Mouse (Mus musculus) midbrain, embryonic 12.5 days (tissue): ENCODE measurements at regions not wholly inside any gene's neighbourhood (a gene's known extent, or its start where the extent isn't known, plus 50 kb on each side); places are given as distances from the start of the nearest gene placed in this dataset.

Source experiments
- ATAC-seq: fragments of 200-750 bp; cut with Nextera tagmentation; 2 replicates; pipeline ENCODE4 v1.8.0; 2017; ENCODE audit warnings: low read depth, moderate TSS enrichment, moderate library complexity; ENCODE audit not compliant: low FRiP score
- H3K27ac ChIP-seq: fragments of 300-500 bp; sonication (generic); replicated peaks from 2 replicates; pipeline ENCODE4 v1.5.1; 2016; ENCODE audit warnings: mild to moderate bottlenecking
- H3K27me3 ChIP-seq: fragments of 300-500 bp; sonication (generic); 2 replicates; pipeline ENCODE4 v1.6.1; 2016; ENCODE audit warnings: mild to moderate bottlenecking
- H3K36me3 ChIP-seq: fragments of 300-500 bp; sonication (generic); 2 replicates; pipeline ENCODE4 v1.6.1; 2016
- H3K4me1 ChIP-seq: fragments of 300-500 bp; sonication (generic); 2 replicates; pipeline ENCODE4 v1.6.1; 2016
- H3K4me2 ChIP-seq: fragments of 300-500 bp; sonication (generic); replicated peaks from 2 replicates; pipeline ENCODE4 v1.6.1; 2016; ENCODE audit warnings: mild to moderate bottlenecking, moderate library complexity
- H3K4me3 ChIP-seq: fragments of 300-500 bp; sonication (generic); 2 replicates; pipeline ENCODE4 v1.5.1; 2016; ENCODE audit warnings: mild to moderate bottlenecking
- H3K9ac ChIP-seq: fragments of 300-500 bp; sonication (generic); replicated peaks from 2 replicates; pipeline ENCODE4 v1.6.1; 2016; ENCODE audit warnings: mild to moderate bottlenecking, moderate library complexity
- H3K9me3 ChIP-seq: fragments of 300-500 bp; sonication (generic); 2 replicates; pipeline ENCODE4 v1.6.1; 2016; ENCODE audit warnings: mild to moderate bottlenecking
- WGBS: fragments of 180-500 bp; shearing (Covaris S2); methylation state at CpG from one replicate; pipeline ENCODE4 v1.1.7; 2016; 5-methylcytosine and 5-hydroxymethylcytosine counted together

DNA sequence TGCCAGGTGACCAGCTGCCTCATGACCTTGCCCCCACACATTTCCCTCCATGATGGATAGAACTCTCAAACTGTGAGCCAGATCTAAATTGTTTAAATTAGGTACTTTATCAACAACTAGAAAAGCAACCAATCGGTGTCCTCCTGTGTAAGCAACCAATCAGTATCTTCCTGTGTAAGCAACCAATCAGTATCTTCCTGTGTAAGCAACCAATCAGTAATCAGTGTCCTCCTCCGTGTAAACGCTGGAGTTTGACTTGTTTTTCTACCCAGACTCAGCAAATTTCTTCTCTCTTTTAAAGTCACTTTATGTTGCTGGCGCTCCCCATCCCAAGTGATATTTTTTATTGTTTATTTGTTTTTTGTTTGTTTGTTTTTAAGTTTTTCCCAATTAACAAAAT lies 307.0 kb downstream of the Irs2 start:
- Histone ChIP-seq H3K4me3 (no peak overlapping the region), H3K4me1 (peaks cover 33% of the 10 kb centered on the region), H3K27me3 (no peaks in the 10 kb centered on the region), H3K36me3 (no peaks in the 10 kb centered on the region), H3K9ac (no peak overlapping the region), H3K27ac (peak overlapping the region; percentile 73; the same call in 1 of the 2 replicates), H3K9me3 (no peaks in the 10 kb centered on the region), H3K4me2 (0 out of 2 replicates have a peak overlapping the region, but pooled peaks have one; percentile 11)
- 74% methylated on average over 4 of the region's 4 CpGs for WGBS
- ATAC-seq: peak; percentile 60; the same call in 1 of the 2 replicates

DNA sequence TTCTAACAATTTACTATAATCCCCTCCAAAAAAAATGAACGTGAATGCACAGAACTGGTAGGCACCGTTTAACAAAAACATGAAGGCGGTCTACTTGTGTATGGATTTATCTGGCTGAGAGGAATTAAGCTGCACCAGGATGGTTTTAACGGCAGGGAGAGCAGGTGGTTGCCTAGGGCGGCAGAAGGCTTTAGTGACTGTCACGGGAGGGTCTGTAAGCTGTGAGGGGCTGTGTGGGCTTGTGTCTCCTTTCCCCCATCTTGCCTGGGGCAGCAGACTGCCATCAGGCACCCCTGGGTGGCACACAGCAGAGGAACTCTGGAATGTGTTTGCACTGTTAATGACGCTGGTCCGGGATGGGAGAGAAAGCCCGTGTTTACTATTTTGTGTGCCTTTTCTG lies 308.6 kb downstream of the Irs2 start:
- peak; percentile 68; the same call in 1 of the 2 replicates for ATAC-seq
- WGBS: 34% methylated on average over 9 of the region's 9 CpGs

DNA sequence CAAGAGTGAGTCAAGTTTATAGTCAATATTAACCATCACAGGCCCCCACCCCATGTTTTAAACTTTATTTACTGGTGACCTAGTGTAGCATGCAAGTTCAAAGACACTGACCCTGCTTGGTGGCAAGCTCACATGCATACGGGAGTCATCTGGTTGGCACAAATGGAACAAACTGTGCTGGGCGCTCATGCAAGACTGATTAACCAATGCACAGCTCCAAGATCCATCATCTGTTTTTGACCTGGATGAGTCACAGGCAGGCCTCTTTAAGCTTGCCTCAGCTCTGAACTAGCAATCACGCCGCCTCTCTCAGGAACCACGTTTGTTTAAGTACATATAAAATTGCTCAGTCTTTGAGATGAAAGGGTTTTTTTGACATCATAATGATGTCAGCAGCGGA lies 313.1 kb downstream of the Irs2 start:
- no peak for ATAC-seq
- H3K4me2 ChIP-seq: no peak overlapping the region
- no peak overlapping the region for H3K4me3 ChIP-seq
- no peaks in the 10 kb centered on the region for H3K27me3 ChIP-seq
- H3K9ac ChIP-seq: no peak overlapping the region
- H3K9me3 ChIP-seq: no peaks in the 10 kb centered on the region
- no peaks in the 10 kb centered on the region for H3K36me3 ChIP-seq
- H3K27ac ChIP-seq: no peak overlapping the region
- WGBS: 84% methylated on average over 6 of the region's 6 CpGs
- H3K4me1 ChIP-seq: peaks cover 7% of the 10 kb centered on the region; the same call in 1 of the 2 replicates

More for the DNA sequence above, 308.6 kb downstream of the Irs2 start:
- Histone ChIP-seq H3K27me3 (no peaks in the 10 kb centered on the region), H3K9me3 (no peaks in the 10 kb centered on the region), H3K27ac (peak overlapping the region; percentile 66), H3K4me2 (no peak overlapping the region), H3K4me3 (no peak overlapping the region), H3K36me3 (no peaks in the 10 kb centered on the region), H3K9ac (no peak overlapping the region), H3K4me1 (peaks cover 33% of the 10 kb centered on the region)

- Histone ChIP-seq H3K4me3 (no peak overlapping the region), H3K27me3 (no peaks in the 10 kb centered on the region; the same call in 1 of the 2 replicates), H3K9me3 (no peaks in the 10 kb centered on the region), H3K4me2 (no peak overlapping the region), H3K27ac (no peak overlapping the region), H3K9ac (no peak overlapping the region), H3K36me3 (no peaks in the 10 kb centered on the region), H3K4me1 (peaks cover 8% of the 10 kb centered on the region; the same call in 1 of the 2 replicates)
- WGBS: 85% methylated on average over 1 of the region's 1 CpGs
- no peak for ATAC-seq
Measured at GRCm38 (mm10) chr8:10690659-10691058, 317.6 kb downstream of the Irs2 start.

GRCm38 (mm10) chr8:10689881-10690280 lies 318.4 kb downstream of the Irs2 start:
- no peak for ATAC-seq
- no peaks in the 10 kb centered on the region for H3K36me3 ChIP-seq
- H3K4me3 ChIP-seq: no peak overlapping the region
- H3K27ac ChIP-seq: no peak overlapping the region
- no peak overlapping the region for H3K9ac ChIP-seq
- H3K27me3 ChIP-seq: no peaks in the 10 kb centered on the region; the same call in 1 of the 2 replicates
- H3K4me1 ChIP-seq: peaks cover 8% of the 10 kb centered on the region; the same call in 1 of the 2 replicates
- H3K4me2 ChIP-seq: no peak overlapping the region
- H3K9me3 ChIP-seq: no peaks in the 10 kb centered on the region
- WGBS: 79% methylated on average over 12 of the region's 12 CpGs

GRCm38 (mm10) chr8:10687867-10688561 lies 320.2 kb downstream of the Irs2 start:
- Histone ChIP-seq H3K36me3 (no peaks in the 10 kb centered on the region), H3K9me3 (no peaks in the 10 kb centered on the region), H3K4me3 (no peak overlapping the region), H3K4me1 (peaks cover 8% of the 10 kb centered on the region; the same call in 1 of the 2 replicates), H3K27me3 (no peaks in the 10 kb centered on the region; the same call in 1 of the 2 replicates), H3K4me2 (no peak overlapping the region), H3K27ac (no peak overlapping the region), H3K9ac (no peak overlapping the region)
- no peak for ATAC-seq
- 31% methylated on average over 9 of the region's 9 CpGs for WGBS
